Mouse (Mus musculus) kidney, adult 2 months (tissue): ENCODE results near the gene Dgki. TPM values are rescaled to one million over a fixed set of nuclear protein-coding genes. Genes with fewer than 3 reads are reported as not detected.

Experiments used
- DNase-seq: peaks from one replicate; pipeline ENCODE4 v3.0.0; 2021
- H3K27ac ChIP-seq: fragments of 200-500 bp; 2 replicates; pipeline ENCODE4 v1.5.1; 2012; ENCODE audit warnings: low read depth, low read length, control low read depth, inconsistent platforms; ENCODE audit not compliant: insufficient read depth
- H3K27me3 ChIP-seq: fragments of 200-500 bp; replicated peaks from 2 replicates; pipeline ENCODE4 v1.6.1; 2012; ENCODE audit warnings: mild to moderate bottlenecking, moderate library complexity, low read length, inconsistent platforms; ENCODE audit not compliant: control insufficient read depth, insufficient read depth
- H3K36me3 ChIP-seq: fragments of 200-500 bp; 2 replicates; pipeline ENCODE4 v1.6.1; 2012; ENCODE audit warnings: mild to moderate bottlenecking, moderate library complexity, low read length, inconsistent platforms; ENCODE audit not compliant: control insufficient read depth, insufficient read depth
- H3K4me1 ChIP-seq: fragments of 200-500 bp; 2 replicates; pipeline ENCODE4 v1.6.1; 2011; ENCODE audit warnings: low read length; ENCODE audit not compliant: control insufficient read depth, insufficient read depth
- H3K4me3 ChIP-seq: fragments of 200-500 bp; 2 replicates; pipeline ENCODE4 v1.5.1; 2011; ENCODE audit warnings: mild to moderate bottlenecking, low read depth, low read length, control low read depth; ENCODE audit not compliant: insufficient read depth
- CTCF ChIP-seq: fragments of 200-500 bp; conservative IDR thresholded peaks from 2 replicates; pipeline ENCODE4 v1.5.1; 2011; ENCODE audit warnings: low read depth, mild to moderate bottlenecking, control low read depth, low read length, moderate library complexity, mixed read lengths; ENCODE audit not compliant: insufficient read depth, insufficient read length
- POLR2A ChIP-seq: fragments of 200-500 bp; IDR thresholded peaks from one replicate; pipeline ENCODE4 v1.6.1; 2011; ENCODE audit warnings: low read depth, low read length, control low read depth
- WGBS: fragments of 180-500 bp; shearing (Covaris S2); methylation state at CpG from one replicate; pipeline ENCODE4 v1.1.7; 2018; 5-methylcytosine and 5-hydroxymethylcytosine counted together
- polyA plus RNA-seq: library from polyadenylated mRNA; depleted of rRNA; stranded (reverse); fragments of >200 nt; gene quantifications from 2 replicates; pipeline ENCODE4 v1.2.3, GENCODE M21; 2012

Dgki gene
- polyA plus RNA-seq, 1 experiment = 0.05 TPM

- Histone ChIP-seq H3K36me3 (no peaks in the 10 kb centered on the region), H3K4me3 (no peak overlapping the region), H3K27me3 (peaks cover 1% of the 10 kb centered on the region; the same call in 1 of the 2 replicates), H3K4me1 (no peaks in the 10 kb centered on the region), H3K27ac (no peak overlapping the region)
- WGBS = 73% methylated on average over 4 of the region's 4 CpGs
- no peak for DNase-seq
- no peak for TF ChIP-seq POLR2A
- no peak for TF ChIP-seq CTCF
Measured at GRCm38 (mm10) chr6:37202901-37203300, 97.1 kb downstream of the Dgki start.

GRCm38 (mm10) chr6:37200840-37201239 lies 99.1 kb downstream of the Dgki start:
- Histone ChIP-seq H3K4me1 (no peaks in the 10 kb centered on the region), H3K4me3 (no peak overlapping the region), H3K27me3 (no peaks in the 10 kb centered on the region; the same call in 1 of the 2 replicates), H3K36me3 (no peaks in the 10 kb centered on the region), H3K27ac (no peak overlapping the region)
- TF ChIP-seq POLR2A (no peak), CTCF (no peak)
- WGBS = 93% methylated on average over 5 of the region's 5 CpGs
- DNase-seq = no peak

DNA sequence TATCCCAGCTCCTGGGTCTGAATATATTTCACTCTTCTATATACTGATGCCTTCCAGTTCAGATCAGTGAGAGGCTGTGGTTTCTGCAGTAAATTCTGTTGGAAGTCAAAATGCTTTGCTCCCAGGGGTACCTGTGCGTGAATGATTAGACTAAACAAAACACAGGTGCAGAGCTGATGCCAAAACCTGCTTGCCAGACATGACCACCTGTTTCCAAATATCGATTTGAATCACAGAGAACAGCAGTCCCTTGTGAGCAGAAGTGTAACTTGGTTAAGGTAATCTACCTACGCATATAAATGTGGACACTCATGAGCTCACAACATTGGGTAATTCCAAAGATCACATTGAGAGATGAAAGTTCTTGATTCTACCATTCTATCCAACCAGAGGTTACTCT lies 100.5 kb downstream of the Dgki start:
- Histone ChIP-seq H3K36me3 (no peaks in the 10 kb centered on the region), H3K27me3 (no peaks in the 10 kb centered on the region; the same call in 1 of the 2 replicates), H3K4me1 (no peaks in the 10 kb centered on the region), H3K27ac (no peak overlapping the region), H3K4me3 (no peak overlapping the region)
- DNase-seq = no peak
- TF ChIP-seq CTCF (no peak), POLR2A (no peak)
- 77% methylated on average over 3 of the region's 3 CpGs for WGBS

DNA sequence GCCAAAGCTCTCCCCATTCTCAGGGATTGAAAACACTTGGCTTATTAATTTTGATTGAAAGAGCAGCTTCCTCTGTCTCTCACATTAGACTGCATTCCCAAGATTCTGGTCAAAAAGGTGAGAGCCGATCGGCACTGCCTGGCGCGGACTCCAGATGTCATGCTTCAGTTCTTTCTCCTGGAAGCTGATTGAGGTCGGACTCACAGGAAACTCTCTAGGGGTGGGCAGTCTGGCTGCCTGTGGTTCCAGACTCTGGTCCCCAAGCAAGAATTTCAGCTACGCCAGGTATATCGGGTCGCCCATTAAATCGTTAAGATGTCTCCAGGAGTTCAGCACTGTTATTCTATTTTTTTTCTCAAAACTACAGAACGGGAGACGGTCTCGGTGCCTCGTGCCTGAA lies 102.2 kb downstream of the Dgki start:
- Histone ChIP-seq H3K36me3 (no peaks in the 10 kb centered on the region), H3K4me1 (no peaks in the 10 kb centered on the region), H3K27ac (no peak overlapping the region), H3K4me3 (no peak overlapping the region), H3K27me3 (no peaks in the 10 kb centered on the region; the same call in 1 of the 2 replicates)
- 22% methylated on average over 13 of the region's 13 CpGs for WGBS
- DNase-seq = peak; percentile 17
- TF ChIP-seq POLR2A = no peak
- no peak for TF ChIP-seq CTCF

DNA sequence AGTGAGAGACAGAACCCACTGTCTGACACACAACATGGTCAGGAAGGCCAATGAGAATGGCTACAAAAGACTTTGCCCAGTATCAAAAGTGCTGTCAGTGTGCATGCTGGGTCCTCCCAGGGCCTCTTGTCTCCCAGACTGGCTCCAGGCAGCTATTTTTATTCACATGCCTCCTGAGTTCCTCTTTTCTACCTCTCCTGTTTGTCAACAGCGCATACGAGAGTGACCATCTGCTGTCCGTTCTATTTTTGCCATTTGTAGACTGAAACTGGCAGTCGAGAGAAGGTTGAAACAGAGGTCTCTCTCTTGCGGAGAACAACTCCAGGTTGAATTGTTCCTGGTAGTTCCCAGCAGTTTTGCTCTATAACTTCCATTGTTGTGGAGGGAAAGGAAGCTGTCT lies 103.1 kb downstream of the Dgki start:
- WGBS = 85% methylated on average over 5 of the region's 5 CpGs
- Histone ChIP-seq H3K4me3 (no peak overlapping the region), H3K36me3 (no peaks in the 10 kb centered on the region), H3K27me3 (no peaks in the 10 kb centered on the region; the same call in 1 of the 2 replicates), H3K4me1 (no peaks in the 10 kb centered on the region), H3K27ac (no peak overlapping the region)
- no peak for DNase-seq
- no peak for TF ChIP-seq POLR2A
- TF ChIP-seq CTCF = no peak

- Histone ChIP-seq H3K36me3 (no peaks in the 10 kb centered on the region), H3K27ac (no peak overlapping the region), H3K4me1 (no peaks in the 10 kb centered on the region), H3K27me3 (no peaks in the 10 kb centered on the region; the same call in 1 of the 2 replicates), H3K4me3 (no peak overlapping the region)
- TF ChIP-seq POLR2A (no peak), CTCF (no peak)
- DNase-seq = no peak
- WGBS = 97% methylated on average over 4 of the region's 4 CpGs
Measured at GRCm38 (mm10) chr6:37195766-37196165, 104.2 kb downstream of the Dgki start.

GRCm38 (mm10) chr6:37181961-37182360 lies 118.0 kb downstream of the Dgki start:
- Histone ChIP-seq H3K36me3 (no peaks in the 10 kb centered on the region), H3K4me1 (no peaks in the 10 kb centered on the region), H3K27ac (no peak overlapping the region), H3K27me3 (no peaks in the 10 kb centered on the region), H3K4me3 (no peak overlapping the region)
- DNase-seq = no peak
- no peak for TF ChIP-seq POLR2A
- WGBS = 88% methylated on average over 4 of the region's 4 CpGs
